Mouse (Mus musculus) midbrain, embryonic 12.5 days (tissue): ENCODE measurements at regions not wholly inside any gene's neighbourhood (a gene's known extent, or its start where the extent isn't known, plus 50 kb on each side); places are given as distances from the start of the nearest gene placed in this dataset.

Experiments
- ATAC-seq: fragments of 200-750 bp; cut with Nextera tagmentation; 2 replicates; pipeline ENCODE4 v1.8.0; 2017; ENCODE audit warnings: low read depth, moderate TSS enrichment, moderate library complexity; ENCODE audit not compliant: low FRiP score
- H3K27ac ChIP-seq: fragments of 300-500 bp; sonication (generic); replicated peaks from 2 replicates; pipeline ENCODE4 v1.5.1; 2016; ENCODE audit warnings: mild to moderate bottlenecking
- H3K27me3 ChIP-seq: fragments of 300-500 bp; sonication (generic); 2 replicates; pipeline ENCODE4 v1.6.1; 2016; ENCODE audit warnings: mild to moderate bottlenecking
- H3K36me3 ChIP-seq: fragments of 300-500 bp; sonication (generic); 2 replicates; pipeline ENCODE4 v1.6.1; 2016
- H3K4me1 ChIP-seq: fragments of 300-500 bp; sonication (generic); 2 replicates; pipeline ENCODE4 v1.6.1; 2016
- H3K4me2 ChIP-seq: fragments of 300-500 bp; sonication (generic); replicated peaks from 2 replicates; pipeline ENCODE4 v1.6.1; 2016; ENCODE audit warnings: mild to moderate bottlenecking, moderate library complexity
- H3K4me3 ChIP-seq: fragments of 300-500 bp; sonication (generic); 2 replicates; pipeline ENCODE4 v1.5.1; 2016; ENCODE audit warnings: mild to moderate bottlenecking
- H3K9ac ChIP-seq: fragments of 300-500 bp; sonication (generic); replicated peaks from 2 replicates; pipeline ENCODE4 v1.6.1; 2016; ENCODE audit warnings: mild to moderate bottlenecking, moderate library complexity
- H3K9me3 ChIP-seq: fragments of 300-500 bp; sonication (generic); 2 replicates; pipeline ENCODE4 v1.6.1; 2016; ENCODE audit warnings: mild to moderate bottlenecking
- WGBS: fragments of 180-500 bp; shearing (Covaris S2); methylation state at CpG from one replicate; pipeline ENCODE4 v1.1.7; 2016; 5-methylcytosine and 5-hydroxymethylcytosine counted together

GRCm38 (mm10) chr14:76359837-76360410 lies 54.8 kb upstream of the Tsc22d1 start:
- 92% methylated on average over 11 of the region's 11 CpGs for WGBS

GRCm38 (mm10) chr14:76364034-76364433 lies 50.7 kb upstream of the Tsc22d1 start:
- 79% methylated on average over 4 of the region's 4 CpGs for WGBS
- Histone ChIP-seq H3K27me3 (no peaks in the 10 kb centered on the region), H3K4me1 (no peaks in the 10 kb centered on the region), H3K36me3 (no peaks in the 10 kb centered on the region), H3K4me2 (no peak overlapping the region), H3K9me3 (0 out of 2 replicates have a peak, but pooled peaks cover 4% of the 10 kb centered on the region), H3K4me3 (no peak overlapping the region), H3K27ac (no peak overlapping the region), H3K9ac (no peak overlapping the region)
- ATAC-seq = no peak

More at GRCm38 (mm10) chr14:76359837-76360410, 54.8 kb upstream of the Tsc22d1 start:
- Histone ChIP-seq H3K36me3 (no peaks in the 10 kb centered on the region), H3K4me1 (0 out of 2 replicates have a peak, but pooled peaks cover 2% of the 10 kb centered on the region), H3K27me3 (no peaks in the 10 kb centered on the region), H3K27ac (no peak overlapping the region), H3K9ac (no peak overlapping the region), H3K4me3 (no peak overlapping the region), H3K9me3 (0 out of 2 replicates have a peak, but pooled peaks cover 7% of the 10 kb centered on the region), H3K4me2 (no peak overlapping the region)
- no peak for ATAC-seq
